Mouse (Mus musculus): Measurements from ENCODE around the gene Ptgr2.
"Not testable (repeated sequence)": the region's sequence is repeated elsewhere in the genome, so short reads cannot be mapped to it uniquely, and the experiment has no call there.

The Ptgr2 gene

DNA sequence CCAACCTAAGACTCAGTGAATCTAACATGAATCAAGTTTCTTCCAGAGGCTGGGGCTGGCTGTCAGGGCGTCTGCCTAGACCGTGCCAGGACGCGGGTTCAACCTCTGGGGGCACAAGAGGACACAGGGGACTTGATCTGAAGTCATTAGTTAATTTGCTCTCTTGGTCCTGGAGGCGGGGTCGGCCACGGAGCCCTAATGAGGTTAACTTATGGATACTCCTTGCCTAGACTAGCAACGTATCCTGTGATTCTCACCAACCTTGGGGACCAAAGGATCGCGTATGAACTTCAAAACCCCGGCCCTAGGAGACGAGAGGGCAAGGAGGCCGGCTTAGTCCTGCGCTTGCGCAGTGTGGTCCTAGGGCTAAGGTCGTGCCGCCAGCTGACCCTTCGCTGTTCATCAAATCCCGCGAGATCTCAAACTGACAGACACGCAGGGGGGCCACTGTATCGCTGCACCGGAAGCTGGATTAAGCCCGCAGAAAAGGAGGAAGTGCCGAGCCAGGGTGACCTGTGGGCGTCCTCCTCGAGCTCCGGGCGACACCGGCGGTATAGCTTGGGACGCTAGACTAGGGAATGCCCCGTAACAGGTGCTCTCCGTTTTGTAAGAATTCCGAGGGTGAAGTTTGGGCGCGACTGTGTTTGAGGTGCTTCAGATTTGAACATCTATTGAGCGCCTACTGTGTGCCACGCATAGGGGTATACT, at the start of gene Ptgr2:
TSS of gene Ptgr2 (plus strand) at position 348 of the 708 bp plus-strand sequence.
- peak; percentile 93 for DNase-seq

DNA sequence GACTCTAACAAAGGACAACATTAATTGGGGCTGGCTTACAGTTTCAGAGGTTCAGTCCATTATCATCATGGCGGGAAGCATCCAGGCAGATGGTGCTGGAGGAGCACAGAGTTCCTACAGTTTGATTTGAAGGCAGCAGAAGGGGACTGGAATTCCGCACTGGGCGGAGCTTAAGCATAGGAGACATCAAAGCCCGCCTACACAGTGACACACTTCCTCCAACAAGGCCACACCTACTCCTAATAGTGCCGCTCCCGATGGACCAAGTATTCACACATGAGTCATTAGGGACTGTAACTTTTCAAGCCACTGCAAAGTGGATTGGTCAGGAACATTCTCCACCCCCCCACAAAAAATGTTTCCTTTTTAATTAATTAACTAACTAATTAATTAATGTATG, 49.5 kb upstream of the Ptgr2 start:
- no peak for DNase-seq

DNA sequence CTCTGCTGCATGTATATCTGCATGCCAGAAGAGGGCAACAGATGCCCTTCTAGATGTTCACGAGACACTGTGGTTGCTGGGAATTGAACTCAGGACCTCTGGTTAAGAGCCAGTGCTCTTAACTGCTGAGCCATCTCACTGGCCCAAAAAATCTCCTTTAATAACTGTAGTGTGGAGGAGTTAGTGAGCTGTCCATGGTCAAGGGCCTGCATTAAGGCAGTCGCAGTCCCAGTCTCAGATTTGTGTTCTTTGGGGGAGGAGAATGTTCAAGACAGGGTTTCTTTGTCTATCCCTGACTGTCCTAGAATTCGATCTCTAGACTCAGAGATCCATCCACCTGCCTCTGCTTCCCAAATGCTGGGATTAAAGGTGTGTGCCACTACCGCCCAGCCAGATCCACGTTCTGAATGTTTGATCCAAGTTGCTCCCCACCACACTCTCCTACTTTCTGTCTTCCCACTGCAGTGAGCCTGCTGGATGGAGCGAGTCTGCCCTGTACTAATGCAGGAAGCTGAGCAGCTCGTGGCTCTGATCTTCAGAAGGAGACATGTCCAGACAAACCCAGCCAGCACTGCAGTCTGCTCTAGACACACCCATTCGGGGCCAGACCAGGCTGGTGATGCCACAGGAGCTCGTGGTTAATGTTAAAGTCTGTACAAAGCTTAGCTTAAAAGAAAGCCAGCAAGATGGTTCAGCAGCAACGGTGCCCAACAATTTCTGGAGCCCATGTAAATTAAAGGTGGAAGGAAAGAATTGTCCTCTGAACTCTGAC, 48.9 kb upstream of the Ptgr2 start:
- DNase-seq = no peak

DNA sequence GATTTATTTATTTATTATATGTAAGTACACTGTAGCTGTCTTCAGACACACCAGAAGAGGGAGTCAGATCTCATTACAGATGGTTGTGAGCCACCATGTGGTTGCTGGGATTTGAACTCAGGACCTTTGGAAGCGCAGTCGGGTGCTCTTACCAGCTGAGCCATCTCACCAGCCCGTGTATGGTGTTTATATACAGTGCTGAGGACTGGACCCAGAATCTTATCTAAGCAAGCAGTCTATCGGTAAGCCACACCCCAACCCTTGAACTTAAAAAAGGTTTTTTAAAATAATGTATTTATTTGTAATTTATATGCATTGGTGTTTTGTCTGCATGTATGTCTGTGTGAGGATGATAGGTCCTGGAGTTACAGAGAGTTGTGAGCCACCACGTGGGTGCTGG, 48.0 kb upstream of the Ptgr2 start:
- not testable (repeated sequence) for DNase-seq

DNA sequence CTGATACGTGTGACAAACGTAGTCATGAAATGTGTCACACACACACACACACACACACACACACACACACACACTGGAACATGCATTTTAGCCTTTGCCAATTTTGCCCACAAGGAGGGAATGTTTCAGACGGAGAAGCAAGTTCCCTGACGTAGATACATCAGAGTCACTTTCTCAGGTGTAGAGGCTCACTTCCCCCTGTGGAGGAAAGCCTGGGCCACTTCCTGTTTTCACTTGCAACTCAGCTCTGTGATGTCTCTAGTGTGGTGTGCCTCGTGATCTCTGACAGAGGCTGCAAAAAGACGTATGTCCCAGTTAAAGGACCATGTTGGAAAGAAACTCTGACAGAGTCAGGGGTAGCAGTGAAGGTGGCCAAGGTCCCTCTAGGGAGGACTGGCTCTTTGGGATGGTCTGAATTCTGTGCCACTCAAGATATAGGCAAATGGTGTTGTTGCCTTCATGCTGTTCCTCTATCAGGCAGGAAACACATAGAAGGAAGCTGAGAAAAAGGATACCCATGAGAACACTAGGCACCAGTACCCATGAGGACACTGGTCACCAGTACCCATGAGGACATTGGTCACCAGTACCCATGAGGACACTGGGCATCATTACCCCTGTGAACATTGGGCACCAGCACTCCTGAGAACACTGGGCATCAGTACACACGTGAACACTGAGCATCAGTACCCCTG, 41.8 kb upstream of the Ptgr2 start:
- DNase-seq = peak; percentile 70

DNA sequence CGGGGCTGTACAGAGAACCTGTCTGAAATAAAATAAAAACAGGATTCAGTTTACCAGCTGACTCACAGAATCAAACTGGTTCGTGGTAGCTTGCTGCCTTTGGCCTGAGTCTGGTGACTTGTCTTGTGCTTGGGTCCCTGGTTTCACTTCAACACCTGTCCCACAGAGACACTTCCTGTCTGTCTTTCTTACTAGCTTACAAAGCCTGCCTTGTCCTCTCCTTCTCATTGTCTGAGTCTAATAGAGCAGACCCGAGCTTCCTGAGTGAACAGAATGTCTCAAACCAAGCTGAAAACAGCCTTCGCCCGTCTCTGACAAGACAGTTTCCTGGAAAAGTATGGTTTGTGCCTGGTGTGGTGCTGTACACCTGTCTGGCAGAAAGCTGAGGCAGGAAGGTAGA, 39.3 kb upstream of the Ptgr2 start:
- DNase-seq = peak; percentile 45

DNA sequence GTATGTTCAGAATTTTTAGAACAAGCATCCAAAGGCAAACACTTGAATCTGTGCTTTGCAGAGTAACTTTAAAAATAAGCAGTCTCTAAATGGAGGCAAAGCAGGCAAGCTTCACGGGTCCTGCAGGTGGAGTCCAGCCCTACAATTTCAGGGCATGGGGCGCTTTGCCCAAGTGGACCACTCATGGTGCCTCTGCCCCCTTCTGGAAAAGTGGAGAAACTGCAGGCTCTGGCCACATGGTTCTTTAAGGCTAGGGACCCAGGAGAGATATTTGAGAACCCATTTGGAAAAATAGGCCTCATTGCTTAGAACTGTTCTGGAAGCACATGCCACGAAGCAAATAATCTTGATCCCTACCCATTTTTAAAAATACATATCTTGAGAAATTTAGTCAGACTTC, 35.8 kb upstream of the Ptgr2 start:
- DNase-seq = peak; percentile 73

DNA sequence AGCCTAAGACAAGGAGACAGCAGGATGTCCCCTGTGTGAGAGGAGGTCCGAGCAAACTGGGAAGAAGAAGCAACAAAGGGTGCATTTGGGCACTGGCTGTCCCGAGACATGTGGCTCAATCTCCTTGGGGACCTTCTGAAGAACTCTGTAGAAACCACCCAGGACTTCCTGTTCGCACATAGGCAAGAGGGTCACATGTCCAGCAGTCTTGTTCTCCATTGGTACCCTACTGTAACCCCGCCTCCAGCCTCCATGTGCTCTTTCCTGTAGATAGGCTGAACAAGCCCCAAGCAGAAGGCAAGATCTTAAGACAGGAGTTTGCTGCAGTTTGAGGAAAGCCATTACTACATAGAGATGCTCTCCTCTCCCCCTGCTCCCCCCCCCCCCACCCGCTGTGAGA, 32.2 kb upstream of the Ptgr2 start:
- DNase-seq = no peak

DNA sequence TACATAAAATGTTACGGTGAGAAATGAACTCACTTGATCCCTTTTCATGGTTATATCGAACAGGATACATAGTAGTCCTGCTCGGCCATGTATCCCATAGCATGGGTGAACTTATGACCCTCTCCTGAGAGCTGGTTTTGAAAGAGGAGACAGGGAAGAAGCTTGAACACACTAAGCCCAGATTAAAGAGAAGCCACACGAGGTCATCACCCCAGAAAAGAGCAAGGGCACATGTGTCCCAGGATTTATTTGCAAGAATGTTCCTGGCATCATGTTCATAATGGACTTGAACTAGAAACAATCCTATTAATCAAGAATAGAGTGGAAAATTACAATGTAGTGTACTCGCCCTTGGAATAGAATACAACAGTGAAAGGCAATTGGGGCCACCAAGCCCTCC, 30.1 kb upstream of the Ptgr2 start:
- DNase-seq = no peak

DNA sequence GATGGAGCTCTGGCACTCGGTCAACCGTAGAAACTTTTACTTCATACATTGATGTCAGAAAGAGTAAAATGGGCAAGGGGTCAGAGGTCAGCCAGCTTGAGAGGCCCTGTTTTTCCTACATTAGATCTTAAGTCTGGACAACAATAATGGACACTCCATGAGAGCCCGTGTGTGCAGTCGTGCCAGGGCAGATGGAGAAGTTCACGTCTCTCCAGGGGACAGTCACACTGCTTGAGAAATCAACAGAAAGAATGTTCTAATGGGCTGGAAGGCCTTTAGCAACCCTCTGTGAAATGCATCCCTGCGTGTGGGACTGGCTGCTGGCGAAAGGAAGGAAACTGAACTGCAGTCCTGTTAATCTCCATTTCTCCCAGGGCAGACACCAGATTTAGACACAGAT, 24.7 kb upstream of the Ptgr2 start:
- DNase-seq = no peak

DNA sequence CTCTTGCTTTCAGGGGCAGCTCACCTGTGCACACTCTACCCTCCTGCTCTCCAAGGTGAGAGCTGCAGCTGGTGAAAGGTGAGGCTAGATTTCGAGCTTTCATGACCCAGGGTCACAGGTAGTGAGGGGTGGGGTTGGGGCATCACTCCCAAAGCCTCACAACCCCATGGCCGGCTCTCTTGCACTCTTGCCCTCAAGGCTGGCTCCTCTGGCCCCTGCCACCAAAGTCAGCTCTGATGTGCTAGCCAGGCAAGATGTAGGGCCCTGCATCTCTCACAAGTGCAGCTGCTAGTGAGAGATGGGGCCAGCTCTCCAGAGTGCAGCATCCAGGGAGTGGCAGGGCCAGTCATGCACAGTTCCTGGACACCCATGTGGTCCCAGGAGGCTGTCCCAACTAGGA, 17.8 kb upstream of the Ptgr2 start:
- DNase-seq = no peak

DNA sequence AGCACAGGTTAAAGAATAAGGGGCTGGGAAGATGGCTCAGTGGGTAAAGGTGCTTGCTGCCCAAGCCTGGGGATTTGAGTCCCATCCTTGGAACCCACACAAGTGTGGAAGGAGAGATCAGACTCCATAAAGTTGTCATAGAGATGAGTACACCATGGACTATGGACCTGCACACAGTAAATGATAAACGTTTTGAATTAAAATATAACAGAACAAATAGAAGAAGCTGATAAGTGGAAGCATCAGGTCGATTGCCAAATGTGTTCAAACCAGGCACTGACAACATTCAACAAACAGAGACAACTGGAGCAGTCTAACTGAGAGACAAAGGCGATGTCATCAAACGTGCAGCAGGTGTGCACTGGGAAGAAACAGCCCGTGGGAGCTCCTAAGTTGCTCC, 11.7 kb upstream of the Ptgr2 start:
- no peak for DNase-seq

DNA sequence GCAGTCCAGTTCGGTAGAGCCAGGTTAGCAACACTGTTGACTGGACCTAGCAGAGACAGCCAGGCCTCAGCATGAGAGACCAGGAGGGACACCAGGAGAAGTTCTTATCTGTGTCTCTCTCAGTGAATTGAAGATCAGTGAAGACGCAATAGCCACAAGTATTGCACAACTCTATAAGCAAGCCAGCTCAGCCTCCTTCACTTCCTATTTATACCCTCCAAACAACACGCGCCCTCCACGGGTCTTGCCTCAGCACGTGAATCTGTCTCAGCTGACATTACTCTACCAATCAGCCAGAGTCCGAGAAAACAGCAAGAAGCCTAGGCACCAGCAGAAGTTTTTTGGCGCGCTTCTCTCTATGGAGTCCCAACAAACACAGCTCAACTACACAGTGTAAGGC, 9.7 kb upstream of the Ptgr2 start:
- DNase-seq = no peak

DNA sequence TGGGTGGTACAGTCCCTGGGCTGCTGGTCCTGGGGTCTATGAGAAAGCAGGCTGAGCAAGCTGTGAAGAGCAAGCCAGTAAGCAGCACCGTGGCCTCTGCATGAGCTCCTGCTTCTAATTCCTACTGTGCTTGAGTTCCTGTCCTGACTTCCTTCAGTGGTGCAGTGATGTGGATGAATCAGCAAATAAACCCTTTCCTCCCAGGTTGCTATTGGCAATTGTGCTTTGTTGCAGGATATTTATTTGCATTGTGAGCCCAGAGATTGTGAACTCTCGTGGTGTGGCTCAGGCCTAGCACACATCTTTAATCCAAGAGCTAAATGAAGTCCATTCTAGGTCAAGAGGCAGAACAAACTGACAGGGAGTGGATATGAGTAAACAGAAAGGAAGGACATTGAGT, 8.7 kb upstream of the Ptgr2 start:
- DNase-seq = no peak

DNA sequence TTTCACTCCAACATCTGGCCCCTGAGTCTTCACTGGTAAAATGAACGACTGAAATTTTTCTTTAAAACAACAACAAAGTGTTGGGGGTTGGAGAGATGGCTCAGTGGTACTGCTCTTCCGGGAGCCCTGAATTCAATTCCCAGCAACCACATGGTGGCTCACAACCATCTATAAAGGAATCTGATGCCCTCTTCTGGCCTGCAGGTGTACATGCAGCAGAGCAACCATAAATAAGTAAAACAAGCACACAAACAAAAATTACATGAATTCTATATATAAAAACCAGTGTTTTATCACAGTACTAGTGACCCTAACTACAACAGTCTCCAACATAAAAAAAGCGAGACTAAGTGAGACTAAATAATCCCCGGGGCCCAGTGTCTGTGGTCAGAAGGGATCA, 8.2 kb upstream of the Ptgr2 start:
- DNase-seq = no peak

DNA sequence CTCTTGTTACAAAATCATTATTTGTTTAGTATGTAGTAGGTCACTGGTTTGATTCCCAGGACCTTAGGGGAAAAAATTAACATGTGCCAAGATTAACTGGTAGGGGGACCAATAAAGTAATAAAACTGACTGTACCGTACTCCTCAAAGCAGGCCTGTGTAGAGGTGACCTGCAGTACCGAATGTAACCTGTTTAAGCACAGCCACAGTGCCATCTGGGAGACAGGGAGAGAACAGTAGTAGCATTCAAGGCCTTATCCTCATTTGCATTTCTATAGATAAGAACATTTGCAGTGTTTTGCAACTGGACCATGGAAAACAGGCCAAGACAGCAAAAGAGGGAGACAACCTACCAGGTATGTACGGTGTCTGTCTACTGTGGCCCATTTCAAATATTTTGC, 7.2 kb upstream of the Ptgr2 start:
- DNase-seq = no peak

DNA sequence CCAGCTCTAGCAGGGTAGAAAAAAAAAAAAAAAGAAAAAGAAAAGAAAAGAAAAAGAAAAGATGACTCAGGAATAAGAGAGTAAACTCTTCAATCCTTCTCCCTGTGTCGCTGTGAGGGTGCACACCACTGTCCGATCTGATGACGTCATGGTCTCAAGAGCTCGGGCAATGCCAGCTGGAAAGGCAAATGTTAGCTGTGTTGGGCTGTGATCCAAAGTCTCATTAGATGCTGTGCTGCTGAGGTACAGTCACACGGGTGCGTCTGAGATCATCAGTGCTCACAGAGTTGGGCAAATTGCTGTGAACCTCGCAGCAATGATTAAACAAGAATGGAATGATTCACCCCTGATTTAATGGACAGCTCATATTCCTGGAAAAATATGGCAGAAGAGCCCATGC, 6.1 kb upstream of the Ptgr2 start:
- DNase-seq = no peak

DNA sequence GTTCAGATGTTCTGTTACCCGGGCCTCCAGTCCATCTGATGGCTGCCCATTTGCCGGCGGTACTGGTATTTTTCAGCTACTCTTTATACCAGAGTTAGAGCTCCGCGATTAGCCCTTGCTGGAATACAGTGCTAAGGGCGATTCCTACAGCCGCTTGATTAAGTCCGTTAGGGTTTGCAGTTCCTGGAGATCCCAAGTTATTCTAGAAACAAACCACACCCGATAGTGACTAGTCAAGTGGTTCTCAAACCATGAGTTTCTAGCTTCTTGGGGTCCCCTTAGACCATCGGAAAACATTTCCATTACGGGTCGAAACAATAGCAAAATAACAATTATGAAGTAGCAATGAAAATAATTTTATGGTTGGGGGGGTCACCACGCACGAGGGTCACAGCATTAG, 641 bp upstream of the Ptgr2 start:
- no peak for DNase-seq

DNA sequence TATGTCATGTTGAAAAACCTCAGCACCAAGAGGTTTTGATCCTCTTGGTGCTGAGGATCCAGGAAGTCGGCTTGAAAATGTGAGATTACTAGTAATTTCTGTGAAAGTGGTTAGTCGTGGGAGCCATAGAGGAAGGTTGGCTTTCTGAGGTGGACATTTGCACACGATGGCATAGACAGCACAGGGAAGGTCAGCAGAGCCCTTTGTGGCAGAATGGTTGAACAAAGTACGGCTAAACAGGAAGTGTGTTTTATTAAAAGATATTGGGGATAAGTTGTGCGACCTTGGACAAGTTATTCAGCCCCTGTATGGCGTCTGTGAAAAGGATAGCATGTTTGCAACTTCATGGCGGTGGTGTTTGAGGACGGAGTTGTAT, 549 bp downstream of the Ptgr2 start:
- no peak for DNase-seq

DNA sequence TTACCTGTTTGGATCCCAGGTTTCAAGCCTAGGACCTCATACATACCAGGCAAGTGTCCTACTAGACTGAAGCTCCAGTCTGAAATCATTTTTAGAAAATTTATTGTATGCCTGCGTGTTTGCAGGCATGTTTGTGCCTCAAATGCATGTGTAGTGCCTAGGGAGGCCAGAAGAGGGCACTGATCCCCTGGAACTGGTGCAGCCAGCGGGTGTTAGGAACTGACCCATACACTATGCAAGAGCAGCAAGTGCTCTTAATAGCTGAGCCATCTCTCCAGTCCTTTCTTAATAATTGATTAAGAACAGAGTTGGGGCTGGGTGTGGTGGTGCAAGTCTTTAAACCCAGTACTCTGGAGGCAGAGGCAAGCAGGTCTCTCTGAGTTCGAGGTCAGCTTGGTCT, 3.4 kb downstream of the Ptgr2 start:
- DNase-seq = peak; percentile 74

DNA sequence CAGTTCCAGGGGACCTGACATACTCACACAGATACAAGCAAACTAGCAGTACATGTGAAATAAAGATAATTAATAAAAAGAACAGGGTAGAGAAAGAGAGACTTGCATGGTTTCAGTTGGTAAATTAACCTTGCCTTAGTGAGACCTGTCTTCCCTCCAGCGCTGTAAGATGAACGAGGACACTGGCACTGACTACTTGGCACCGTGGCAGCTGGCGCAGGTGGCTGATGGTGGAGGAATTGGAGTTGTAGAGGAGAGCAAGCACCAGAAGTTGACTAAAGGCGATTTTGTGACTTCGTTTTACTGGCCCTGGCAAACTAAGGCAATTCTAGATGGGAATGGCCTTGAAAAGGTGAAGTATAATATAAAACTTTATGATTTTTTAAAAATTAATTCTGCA, 12.8 kb downstream of the Ptgr2 start:
- no peak for DNase-seq

DNA sequence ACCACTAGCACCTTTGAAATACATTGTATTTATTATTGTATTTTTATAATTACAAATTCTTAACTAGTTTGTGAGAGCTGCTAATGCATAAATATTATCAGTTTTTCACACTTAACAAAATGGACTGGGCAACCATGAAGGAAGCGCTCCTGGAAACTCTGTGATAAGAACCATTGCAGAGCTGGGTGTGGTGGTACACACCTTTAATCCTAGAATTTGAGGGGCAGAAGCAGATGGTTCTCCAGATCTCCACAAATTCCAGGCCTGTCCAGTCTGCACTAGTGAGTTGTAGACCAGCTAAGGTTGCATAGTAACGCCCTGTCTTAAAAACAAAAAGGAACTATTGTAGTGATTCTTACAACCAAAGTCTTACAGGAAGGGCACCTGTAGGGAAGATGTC, 14.2 kb downstream of the Ptgr2 start:
- no peak for DNase-seq

DNA sequence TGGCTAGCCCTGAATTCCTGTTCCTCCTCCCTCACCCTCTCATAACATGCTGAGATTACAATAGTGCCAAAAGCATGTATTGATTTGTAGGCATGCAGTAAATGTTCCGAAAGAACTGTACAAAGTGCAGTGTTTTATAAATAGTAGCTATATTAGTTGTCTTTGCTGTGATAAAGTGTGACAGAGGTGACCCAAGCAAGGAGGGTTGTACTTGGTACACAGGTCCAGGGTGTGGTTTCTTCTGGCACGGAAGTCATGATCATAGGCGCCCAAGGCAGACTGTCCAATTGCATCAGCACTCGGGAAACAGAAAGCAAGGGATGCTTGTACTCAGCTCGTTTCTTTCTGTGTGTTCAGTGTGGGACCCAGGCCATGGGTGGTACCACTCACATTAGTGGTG, 19.1 kb downstream of the Ptgr2 start:
- DNase-seq = no peak

DNA sequence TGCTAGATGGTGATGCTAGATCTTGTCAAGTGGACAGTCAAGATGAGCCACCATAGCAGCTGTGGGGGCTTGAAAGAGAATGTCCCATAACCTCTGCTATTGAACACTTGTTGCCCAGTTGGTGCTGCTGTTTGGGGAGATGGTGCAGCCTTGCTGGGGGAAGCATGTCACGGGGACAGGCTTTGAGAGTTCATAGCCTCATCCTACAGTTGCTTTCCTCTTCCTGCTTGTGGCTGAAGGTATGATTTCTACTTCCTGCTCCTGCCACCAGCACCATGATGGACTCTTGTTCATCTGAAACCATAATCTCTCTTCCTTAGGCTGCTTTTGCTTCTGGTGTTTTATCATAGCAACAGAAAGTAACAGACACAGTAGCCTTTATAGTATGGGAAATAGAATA, 19.5 kb downstream of the Ptgr2 start:
- DNase-seq = no peak

All from thymus, postnatal 4 days (tissue).